Mouse (Mus musculus) kidney, adult 2 months (tissue): Measurements from ENCODE around the gene Ctnnb1.

ENCODE experiments used
- CTCF ChIP-seq: fragments of 200-500 bp; conservative IDR thresholded peaks from 2 replicates; pipeline ENCODE4 v1.5.1; 2011; ENCODE audit warnings: low read depth, mild to moderate bottlenecking, control low read depth, low read length, moderate library complexity, mixed read lengths; ENCODE audit not compliant: insufficient read depth, insufficient read length
- POLR2A ChIP-seq: fragments of 200-500 bp; IDR thresholded peaks from one replicate; pipeline ENCODE4 v1.6.1; 2011; ENCODE audit warnings: low read depth, low read length, control low read depth

DNA sequence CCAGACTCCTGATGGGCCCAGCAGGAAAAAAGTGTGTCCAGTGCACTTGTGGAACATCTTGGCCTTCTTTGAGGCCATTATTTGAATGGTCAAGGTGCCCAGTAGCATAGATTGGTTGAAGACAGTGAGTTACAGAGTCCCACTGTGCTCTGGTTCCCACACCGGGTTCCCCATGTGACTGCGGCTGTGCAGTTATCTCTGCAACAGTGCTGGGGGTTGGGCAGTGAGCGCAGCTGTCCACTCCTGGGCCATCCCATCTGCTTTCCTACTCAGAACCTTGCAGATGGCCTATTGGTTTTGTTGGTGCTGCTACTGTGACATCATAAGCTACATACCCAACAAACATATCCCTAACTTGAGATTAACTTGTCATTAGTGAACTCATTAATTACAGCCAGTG, 57.2 kb downstream of the Ctnnb1 start:
- TF ChIP-seq CTCF (no peak), POLR2A (no peak)
